Mouse (Mus musculus) brain, adult 2 months (tissue): ENCODE results near the gene Igfn1.

Experiments used
- DNase-seq: peaks from one replicate; pipeline ENCODE4 v3.0.0; 2011; ENCODE audit warnings: low read depth, low spot score

Gene Igfn1

DNA sequence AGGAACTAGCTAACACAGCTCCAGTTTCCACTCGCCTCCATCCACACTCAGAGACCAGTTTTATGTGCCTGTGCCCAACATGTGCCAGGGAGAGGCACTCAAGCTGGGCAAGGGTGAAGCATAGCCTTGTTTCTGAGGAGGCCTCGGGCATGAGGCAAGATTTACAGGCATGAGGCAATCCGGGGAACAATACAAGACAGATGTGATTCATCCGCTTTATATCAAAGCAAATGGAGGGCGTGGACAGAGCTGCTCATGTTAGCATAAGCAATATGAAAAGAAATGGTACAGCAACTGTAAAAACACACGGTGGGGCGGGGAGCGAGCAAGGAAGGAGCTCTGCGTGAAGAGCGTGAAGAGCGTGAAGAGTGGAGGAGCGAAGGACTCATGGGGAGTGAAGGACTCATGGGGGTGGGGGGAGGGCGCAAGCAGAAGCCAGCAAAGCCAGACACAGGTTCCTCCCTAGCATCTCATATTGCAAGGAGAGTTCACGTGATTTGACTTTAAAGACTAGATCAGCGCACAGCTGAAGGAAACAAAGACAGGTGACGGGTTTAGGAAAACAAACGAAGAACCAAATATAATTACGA is 72.3 kb downstream of the Igfn1 start:
- no peak for DNase-seq

DNA sequence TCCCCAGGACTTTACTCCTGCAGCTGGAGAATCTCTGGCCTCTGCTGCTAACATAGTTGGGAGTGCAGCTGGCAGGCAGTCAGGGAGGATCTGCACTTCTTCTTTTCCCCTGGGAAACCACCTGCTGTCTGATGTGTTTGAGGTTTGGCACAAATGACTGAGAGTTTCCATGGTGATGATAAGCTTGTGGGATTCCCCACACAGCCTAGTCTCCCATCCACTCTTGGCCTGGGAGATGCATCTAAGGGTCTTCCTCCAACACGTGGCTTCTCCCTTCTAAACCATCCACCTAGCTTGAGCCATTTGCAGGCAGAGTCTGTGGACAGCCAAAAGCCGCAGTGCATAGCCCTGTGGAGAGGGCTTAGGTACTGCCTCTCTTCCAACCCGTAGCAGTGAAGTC is 76.3 kb downstream of the Igfn1 start:
- DNase-seq, result peak; percentile 67

DNA sequence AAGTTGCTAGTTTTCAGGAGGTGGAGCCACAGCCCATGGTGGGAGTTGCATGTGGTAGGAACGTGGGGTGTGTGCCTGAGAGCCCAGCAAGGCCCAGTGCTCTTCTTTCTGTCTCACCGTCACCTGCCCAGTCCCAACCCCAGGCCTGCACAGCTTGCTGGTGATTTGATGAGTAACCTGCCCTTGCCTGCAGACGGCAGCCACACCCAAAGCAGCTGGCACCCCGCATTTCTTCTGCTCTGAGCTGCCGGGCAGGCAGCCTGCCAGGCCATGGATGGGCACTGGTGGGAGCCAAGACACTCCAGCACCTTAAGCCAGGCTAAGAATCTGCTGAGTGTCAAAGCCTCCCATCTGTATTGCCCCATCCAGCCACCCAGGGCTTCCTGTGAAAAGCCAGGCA is 80.3 kb downstream of the Igfn1 start:
- no peak for DNase-seq

DNA sequence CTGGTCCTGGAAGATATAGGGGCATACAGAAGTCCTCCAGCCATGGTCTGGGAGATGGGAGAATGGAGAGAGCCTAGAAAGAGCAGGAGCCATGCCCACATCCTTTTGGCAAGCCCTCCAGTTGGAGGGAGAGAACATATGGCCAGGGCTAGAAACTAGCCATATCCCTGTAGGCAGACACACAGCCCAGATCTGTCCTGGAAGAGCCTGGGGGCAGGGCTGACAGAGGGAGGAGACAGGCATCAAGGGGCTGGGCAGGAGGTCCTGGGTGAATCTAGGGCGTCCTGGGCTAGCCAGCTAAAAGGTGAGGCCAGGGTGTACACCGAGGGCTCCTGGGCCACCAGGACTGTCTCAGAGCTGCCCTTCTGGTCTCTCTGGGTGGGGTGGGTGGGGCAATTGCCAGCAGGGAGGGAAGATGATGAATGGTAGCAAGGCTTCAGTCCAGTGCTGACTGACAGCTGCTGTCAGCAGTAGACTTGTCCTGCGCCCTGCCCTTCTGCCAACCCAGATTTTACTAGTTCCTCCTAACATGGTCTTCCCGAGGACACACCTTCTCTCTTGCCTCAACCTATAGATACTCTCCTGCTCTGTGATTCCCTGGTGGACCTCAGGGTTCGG is 81.7 kb downstream of the Igfn1 start:
- peak; percentile 85 for DNase-seq

DNA sequence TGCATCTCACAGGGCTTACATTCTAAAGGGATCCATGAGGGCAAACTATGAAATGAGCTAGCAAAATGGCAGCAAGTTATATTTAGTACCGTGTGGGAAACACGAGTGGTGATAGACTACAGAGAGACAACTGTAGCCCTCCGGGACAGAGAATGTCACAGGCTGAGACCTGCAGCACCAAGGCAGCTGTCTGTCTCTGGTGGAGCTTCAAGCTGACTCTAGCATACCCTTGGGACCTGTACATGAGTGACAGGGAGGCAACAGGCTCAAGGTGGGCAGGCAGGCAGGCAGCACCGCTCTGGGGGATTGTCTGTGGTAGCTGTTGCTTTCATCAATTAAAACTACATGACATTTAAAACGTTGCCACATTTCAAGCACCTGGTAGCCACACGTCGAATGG is 82.9 kb downstream of the Igfn1 start:
- DNase-seq, result no peak

DNA sequence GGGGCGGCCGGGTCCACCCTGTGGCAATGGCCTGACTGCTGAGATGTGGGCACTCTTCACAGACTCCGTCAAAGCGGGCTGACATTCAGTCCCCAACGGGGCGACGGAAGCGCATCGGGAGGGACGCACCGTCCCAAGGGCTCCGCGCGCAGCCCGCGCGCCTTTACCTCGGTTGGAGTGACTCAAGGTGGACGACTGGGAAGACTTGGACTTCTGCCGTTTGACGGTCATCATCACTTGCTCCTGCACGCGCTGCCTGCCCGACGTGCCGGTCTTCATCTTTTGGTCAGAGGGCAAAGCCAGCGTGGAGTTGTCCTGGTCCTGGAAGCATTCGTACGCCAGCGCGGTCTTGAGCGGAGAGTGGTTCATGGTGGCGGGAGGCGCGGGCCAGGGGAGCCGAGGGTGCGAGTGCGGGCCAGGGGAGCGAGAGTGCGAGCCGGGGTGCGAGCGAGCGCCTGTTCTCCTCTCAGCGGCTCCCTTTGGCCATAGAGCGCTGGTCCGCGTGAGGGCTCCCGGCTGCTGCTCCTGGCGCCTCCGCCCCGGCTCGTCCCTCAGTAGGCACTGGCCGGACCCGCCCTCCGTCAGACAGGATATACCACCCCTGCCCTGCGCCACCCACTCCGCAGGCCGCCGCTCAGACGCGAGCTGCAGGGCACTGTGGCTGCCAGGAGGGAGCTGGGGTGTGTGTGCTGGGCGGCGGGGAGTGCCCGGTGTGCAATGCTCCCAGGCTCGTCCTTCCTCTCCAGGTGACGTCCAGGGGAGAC is 87.3 kb downstream of the Igfn1 start, which contains the start of gene Pkp1:
Gene Pkp1 (minus strand): TSS at position 564 of the 764 bp plus-strand sequence.
- DNase-seq, result no peak

DNA sequence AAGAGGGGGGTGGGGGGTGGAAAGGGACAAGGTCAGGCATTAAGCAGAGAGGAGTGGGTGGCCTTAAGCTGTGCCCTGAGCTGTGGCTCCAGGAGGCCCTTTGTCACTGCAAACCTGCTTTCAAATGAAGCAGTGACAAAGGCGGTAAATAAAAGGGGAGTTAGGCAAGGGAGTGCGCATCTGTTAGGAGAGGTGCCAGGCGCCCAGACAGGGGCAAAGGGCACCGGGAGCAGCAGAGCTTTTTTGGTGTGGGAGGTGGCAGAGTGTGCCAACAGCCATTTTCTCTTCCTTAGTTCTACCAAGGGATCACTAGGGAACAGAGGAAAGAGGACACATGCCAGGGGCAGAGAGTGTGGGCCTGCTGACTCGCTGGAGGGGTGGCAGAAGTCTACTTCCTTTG is 88.9 kb downstream of the Igfn1 start:
- DNase-seq, result no peak

DNA sequence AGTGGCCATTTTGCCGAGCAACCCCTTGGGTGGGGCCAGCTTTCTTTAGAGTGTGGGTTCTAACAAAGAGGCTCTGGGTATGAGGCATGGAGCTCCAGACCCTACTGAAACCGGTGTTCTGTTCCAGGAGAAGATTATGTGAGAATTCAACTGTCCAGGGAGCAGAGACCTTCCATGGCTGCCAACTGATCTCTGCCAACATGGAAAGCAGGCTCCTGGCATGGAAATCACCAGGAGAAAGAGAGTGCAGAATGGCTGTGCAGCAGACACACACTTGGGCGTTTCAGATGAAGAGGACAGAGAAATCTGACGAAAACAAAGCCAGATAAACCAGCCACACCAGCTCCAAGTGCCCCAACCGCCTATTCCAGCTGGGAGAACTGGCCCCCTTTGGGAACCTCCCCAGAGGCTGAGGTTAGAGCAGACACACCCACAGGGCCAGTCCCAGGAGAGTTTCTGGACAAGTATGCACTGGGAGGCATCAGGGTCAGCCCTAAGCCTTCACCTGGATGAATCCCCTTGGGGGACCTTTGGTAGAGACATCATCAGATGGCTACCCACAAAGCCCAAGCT is 89.6 kb downstream of the Igfn1 start:
- peak; percentile 13 for DNase-seq

DNA sequence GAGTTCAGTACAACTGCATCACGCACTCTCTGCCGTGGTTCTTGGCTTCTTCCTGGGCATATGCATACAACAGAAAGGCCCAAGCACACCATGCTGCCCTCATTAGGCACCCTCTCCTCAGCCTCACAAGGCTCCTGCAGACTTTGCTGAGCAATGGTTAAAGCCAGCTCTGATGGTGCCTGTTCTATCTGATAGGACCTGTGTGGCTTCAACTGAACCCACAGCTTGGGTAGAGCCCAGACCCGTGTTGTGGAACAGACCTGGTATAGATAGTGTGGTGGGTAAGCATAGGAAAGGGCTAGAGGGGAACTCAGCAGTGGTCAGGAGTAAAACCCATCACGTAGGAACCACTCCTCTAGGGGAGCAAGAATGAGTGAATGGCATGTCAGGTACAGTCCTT is 92.5 kb downstream of the Igfn1 start:
- no peak for DNase-seq

DNA sequence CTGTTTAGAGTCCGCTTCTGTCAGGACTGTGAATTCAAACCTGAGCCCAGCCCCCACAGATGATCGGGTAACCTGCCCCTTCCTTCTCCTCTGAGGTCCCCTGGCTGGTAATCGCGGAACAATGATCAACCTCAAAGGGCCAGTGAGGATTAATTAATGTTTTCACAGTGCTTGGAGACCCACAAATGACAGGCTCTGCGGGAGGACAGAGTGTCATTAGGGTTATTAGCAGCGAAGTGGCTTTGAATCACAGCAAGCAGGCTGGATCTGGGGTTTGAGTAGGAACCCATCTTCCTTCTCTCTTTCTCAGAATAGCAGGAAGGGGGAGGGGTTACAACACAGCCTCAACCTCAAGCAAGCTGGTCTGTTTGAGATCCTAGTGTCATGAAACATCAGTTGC is 96.8 kb downstream of the Igfn1 start:
- no peak for DNase-seq

DNA sequence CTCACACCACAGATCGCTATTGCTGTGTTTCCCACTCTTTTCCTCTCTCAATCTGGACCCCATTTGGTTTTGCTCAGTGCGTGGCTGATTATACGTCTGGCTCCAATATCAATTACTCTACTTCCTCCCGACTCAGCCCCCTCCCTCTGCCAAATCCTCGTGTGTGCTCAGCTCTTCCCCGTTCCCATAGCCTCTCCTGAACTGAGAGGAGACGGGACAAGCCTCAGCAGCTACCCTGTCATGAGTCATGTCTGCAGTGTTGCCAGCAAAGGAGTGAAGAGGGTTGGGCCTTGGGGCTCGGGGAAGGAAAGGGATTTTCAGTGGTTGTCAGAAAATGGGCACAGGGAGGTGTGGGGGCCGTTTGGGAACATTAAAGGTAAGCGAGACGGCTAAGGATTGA is 99.4 kb downstream of the Igfn1 start:
- peak; percentile 60 for DNase-seq
